Comparison of ENCODE assay signal across 8 mouse cellular contexts in genomic region chr1:156310630-156311029, GRCm38 (mm10). TPM values are rescaled to one million over a fixed set of nuclear protein-coding genes. Genes with fewer than 3 reads are reported as not detected.
DNase-seq lines count a peak whose midpoint lies in the region; ATAC-seq and TF ChIP-seq lines count a peak whose summit lies in the region.

Gene Nphs2, plus strand, starts transcription at chr1:156310727.

- no peak for TF ChIP-seq POLR2A in lung, adult 2 months (IDR thresholded peaks at IDR 0.05; ENCODE audit: borderline replicate concordance, extremely low read depth, low read depth, low read length)

- no peaks in the 10 kb centered on the region for H3K36me3 ChIP-seq in forebrain, embryonic 13.5 days (ENCODE audit: poor library complexity, severe bottlenecking)
- no peaks in the 10 kb centered on the region for H3K36me3 ChIP-seq in limb, embryonic 15.5 days
- no peaks in the 10 kb centered on the region for H3K36me3 ChIP-seq in neural tube, embryonic 14.5 days (ENCODE audit: control insufficient read depth, insufficient read depth, low read length)

- no peak for TF ChIP-seq CTCF in lung, adult 2 months (IDR thresholded peaks at IDR 0.05; ENCODE audit: insufficient read depth, low read length)

- no peaks in the 10 kb centered on the region for H3K9me3 ChIP-seq in forebrain, embryonic 13.5 days (replicated peaks)
- H3K9me3 ChIP-seq in limb, embryonic 15.5 days = no peaks in the 10 kb centered on the region
- no peaks in the 10 kb centered on the region for H3K9me3 ChIP-seq in neural tube, embryonic 14.5 days (ENCODE audit: control insufficient read depth, low read length)

- H3K4me2 ChIP-seq in forebrain, embryonic 13.5 days = peak within 1 kb of the TSS; percentile 54
- peak within 1 kb of the TSS; percentile 32 for H3K4me2 ChIP-seq in limb, embryonic 15.5 days
- peak within 1 kb of the TSS; percentile 29 for H3K4me2 ChIP-seq in neural tube, embryonic 14.5 days (ENCODE audit: low read depth, low read length)

- H3K9ac ChIP-seq in forebrain, embryonic 13.5 days = no peak within 1 kb of the TSS
- no peak within 1 kb of the TSS for H3K9ac ChIP-seq in limb, embryonic 15.5 days
- no peak within 1 kb of the TSS for H3K9ac ChIP-seq in neural tube, embryonic 14.5 days (replicated peaks; ENCODE audit: low read depth, low read length)

- DNase-seq in lung, adult 2 months = peak; percentile 5
- no peak for DNase-seq in lung, postnatal 36 days
- DNase-seq in left cerebral cortex, postnatal 14 days (ENCODE audit: low spot score in 2 of 2) = no peak
- no peak for DNase-seq in left cerebral cortex, adult 11 months (ENCODE audit: low spot score)
- DNase-seq in cerebellum, adult 18-20 months = no peak

- WGBS in lung, adult 2 months = 5% methylated on average over 29 of the region's 29 CpGs
- WGBS in forebrain, embryonic 13.5 days = 4% methylated on average over 29 of the region's 29 CpGs
- 3% methylated on average over 29 of the region's 29 CpGs for WGBS in limb, embryonic 15.5 days
- WGBS in neural tube, embryonic 14.5 days = 3% methylated on average over 29 of the region's 29 CpGs

- ATAC-seq in forebrain, embryonic 13.5 days = no peak
- ATAC-seq in limb, embryonic 15.5 days (ENCODE audit: insufficient number of reproducible peaks, low FRiP score, low TSS enrichment, low read depth) = no peak
- no peak for ATAC-seq in neural tube, embryonic 14.5 days (ENCODE audit: low read depth)

- no peaks in the 10 kb centered on the region for H3K4me1 ChIP-seq in lung, adult 2 months (ENCODE audit: control insufficient read depth, insufficient read depth, low read length)
- peaks cover 5% of the 10 kb centered on the region; the same call in 1 of the 2 replicates for H3K4me1 ChIP-seq in forebrain, embryonic 13.5 days
- peaks cover 5% of the 10 kb centered on the region for H3K4me1 ChIP-seq in limb, embryonic 15.5 days
- H3K4me1 ChIP-seq in neural tube, embryonic 14.5 days (ENCODE audit: control insufficient read depth, insufficient read depth, low read length) = no peaks in the 10 kb centered on the region

- H3K4me3 ChIP-seq in lung, adult 2 months (replicated peaks; ENCODE audit: extremely low read depth, low read depth, low read length) = no peak within 1 kb of the TSS
- peak within 1 kb of the TSS; percentile 24 for H3K4me3 ChIP-seq in forebrain, embryonic 13.5 days
- H3K4me3 ChIP-seq in limb, embryonic 15.5 days = peak within 1 kb of the TSS; percentile 21
- H3K4me3 ChIP-seq in neural tube, embryonic 14.5 days (ENCODE audit: low read depth, low read length) = peak within 1 kb of the TSS; percentile 5; the same call in 1 of the 2 replicates

- intact Hi-C loops in left cerebral cortex, postnatal 14 days (cut with DNase I) = no loop called here

- peaks cover 51% of the 10 kb centered on the region for H3K27me3 ChIP-seq in forebrain, embryonic 13.5 days
- H3K27me3 ChIP-seq in limb, embryonic 15.5 days = peaks cover 42% of the 10 kb centered on the region
- H3K27me3 ChIP-seq in neural tube, embryonic 14.5 days (ENCODE audit: control insufficient read depth, insufficient read depth, low read length) = peaks cover 23% of the 10 kb centered on the region; the same call in 1 of the 2 replicates

- no peak within 1 kb of the TSS for H3K27ac ChIP-seq in forebrain, embryonic 13.5 days
- H3K27ac ChIP-seq in limb, embryonic 15.5 days = no peak within 1 kb of the TSS
- H3K27ac ChIP-seq in neural tube, embryonic 14.5 days (ENCODE audit: low read depth, low read length) = no peak within 1 kb of the TSS

RNA-seq across cellular contexts. Expression of gene Nphs2, which starts in this region (rescaled TPM):
- polyA plus RNA-seq in lung, adult 2 months (2012; rRNA removed) = 0.06 and 0.08 TPM in 2 replicates
- polyA plus RNA-seq in forebrain, embryonic 13.5 days (2015; fragmentation: Nextera tagmentation; extraction: Ambion mirVana) = 0.09 TPM in 1 of 2 replicates, not detected in the other
- 0.13 and 0.16 TPM in 2 replicates for polyA plus RNA-seq in limb, embryonic 15.5 days (2015; fragmentation: Nextera tagmentation; extraction: Ambion mirVana)
- polyA plus RNA-seq in neural tube, embryonic 14.5 days (2014; fragmentation: Nextera tagmentation; extraction: Ambion mirVana) = 0.19 TPM in 2 replicates
- total RNA-seq in left cerebral cortex, postnatal 14 days (2021) = under 1 TPM; 0.38 to 0.46 TPM

Comparison
In these comparisons a context has a peak if more than half of its experiments do, and no peak if none do; other contexts are left out.
1. Peak in DNase-seq in lung, adult 2 months; RNA of the gene not detected or under 1 TPM.